Mouse (Mus musculus) frontal cortex, postnatal 10 days (tissue): ENCODE measurements around the gene Gpr12.
"Not testable (repeated sequence)": the region's sequence is repeated elsewhere in the genome, so short reads cannot be mapped to it uniquely, and the experiment has no call there.

Source experiments
- DNase-seq, 2 experiments: peaks; one replicate each; pipeline ENCODE4 v3.0.0; 2022; ENCODE audit warnings: low spot score in 2 of 2, mixed read lengths in 1 of 2

Gpr12 gene

GRCm38 (mm10) chr5:146586357-146587070 lies 1.5 kb upstream of the Gpr12 start:
- no peak for DNase-seq

DNA sequence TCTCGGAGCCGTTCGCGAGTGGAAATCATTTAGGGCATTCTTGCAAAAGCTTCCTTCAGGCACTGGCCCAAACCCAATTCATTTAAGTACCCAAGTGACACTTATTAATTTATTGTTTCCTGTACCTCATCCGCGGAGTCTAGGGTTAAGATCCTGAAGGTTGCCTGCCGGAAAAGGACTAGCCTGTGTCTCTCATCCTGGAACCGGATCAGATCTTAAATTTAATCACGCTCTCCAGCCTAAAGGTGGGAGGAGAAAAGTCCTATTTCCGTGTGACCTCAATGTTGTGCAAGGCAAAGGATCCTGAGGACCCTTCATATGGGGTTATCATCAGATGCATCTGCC lies 240 bp upstream of the Gpr12 start:
- no peak for DNase-seq

DNA sequence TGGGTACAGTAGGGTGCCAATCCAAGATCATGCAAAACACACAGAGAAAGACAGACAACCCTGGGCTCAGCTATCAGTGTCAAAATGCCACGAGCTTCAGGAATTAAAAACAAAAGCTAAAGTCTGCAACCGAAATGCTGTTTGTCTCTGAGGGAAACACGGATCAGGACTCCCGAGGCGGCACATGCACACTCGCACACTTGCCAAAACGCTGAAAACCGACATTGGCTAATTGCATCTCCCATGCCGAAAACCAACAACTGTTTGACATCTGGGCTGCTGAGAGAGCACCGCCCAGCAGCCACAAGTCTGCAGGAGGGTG lies 922 bp downstream of the Gpr12 start:
- DNase-seq = no peak

DNA sequence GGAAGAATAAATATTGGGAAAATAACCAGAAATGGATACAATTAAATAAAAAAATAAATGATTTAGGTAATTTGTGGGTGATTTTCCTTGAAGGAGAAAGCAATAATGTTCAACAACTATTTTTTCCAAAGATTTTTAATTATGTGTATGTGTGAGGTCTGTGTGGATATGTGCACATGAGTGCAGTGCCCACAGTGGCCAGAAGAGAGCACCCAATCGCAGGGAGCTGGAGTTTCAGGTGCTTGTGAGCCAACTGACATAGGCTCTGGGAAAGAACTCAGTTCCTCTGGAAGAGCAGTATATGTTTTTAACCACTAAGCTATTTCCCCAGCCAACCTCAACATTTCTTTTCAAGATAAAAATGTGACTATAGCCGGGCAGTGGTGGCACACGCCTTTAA lies 8.4 kb downstream of the Gpr12 start:
- no peak for DNase-seq

- DNase-seq = not testable (repeated sequence)
These were observed 12.3 kb downstream of the Gpr12 start for GRCm38 (mm10) chr5:146572735-146573042.

DNA sequence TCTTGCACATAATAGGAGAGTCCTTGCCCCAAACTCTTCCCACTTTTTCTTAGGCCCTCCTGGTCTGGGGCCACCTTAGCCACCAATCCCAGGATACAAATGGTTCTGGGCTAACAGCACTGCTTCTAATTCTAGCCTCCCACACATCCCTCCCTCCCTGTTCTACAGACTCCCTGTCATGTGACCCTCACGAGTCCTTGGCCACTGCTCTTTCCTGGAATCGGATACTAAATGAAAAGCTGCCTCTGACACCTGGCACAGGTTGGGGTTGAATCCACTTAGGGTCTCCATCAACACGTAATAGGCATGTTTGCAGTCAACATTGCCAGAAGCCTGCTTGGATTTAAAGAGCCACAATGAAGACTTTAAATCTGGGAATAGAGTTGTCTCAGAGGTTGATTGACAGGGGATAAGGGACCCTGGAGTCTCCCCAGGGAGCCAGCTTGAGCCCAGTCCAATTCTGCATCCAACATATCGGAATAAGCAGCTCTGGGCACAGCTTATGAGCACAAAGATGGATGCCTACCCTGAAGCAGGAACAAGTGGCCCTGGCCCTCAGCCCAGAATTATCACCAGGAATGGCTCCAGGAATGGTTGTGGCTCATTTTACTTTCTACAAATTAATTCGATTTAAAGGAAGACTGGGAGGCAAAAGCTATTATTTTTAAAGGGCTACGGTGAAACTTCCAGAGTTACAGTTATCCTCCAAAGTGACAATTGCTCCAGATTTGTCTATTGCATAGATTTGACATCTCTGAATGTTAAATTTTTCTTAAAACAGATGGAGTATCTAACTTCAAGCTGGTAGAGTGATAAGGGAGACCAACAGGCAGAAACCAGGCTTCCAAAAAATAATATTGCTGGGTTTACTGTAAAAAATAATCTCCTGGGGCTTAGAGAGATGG lies 13.0 kb downstream of the Gpr12 start:
- peak in 1 of 2 experiments; percentile 44 for DNase-seq

DNA sequence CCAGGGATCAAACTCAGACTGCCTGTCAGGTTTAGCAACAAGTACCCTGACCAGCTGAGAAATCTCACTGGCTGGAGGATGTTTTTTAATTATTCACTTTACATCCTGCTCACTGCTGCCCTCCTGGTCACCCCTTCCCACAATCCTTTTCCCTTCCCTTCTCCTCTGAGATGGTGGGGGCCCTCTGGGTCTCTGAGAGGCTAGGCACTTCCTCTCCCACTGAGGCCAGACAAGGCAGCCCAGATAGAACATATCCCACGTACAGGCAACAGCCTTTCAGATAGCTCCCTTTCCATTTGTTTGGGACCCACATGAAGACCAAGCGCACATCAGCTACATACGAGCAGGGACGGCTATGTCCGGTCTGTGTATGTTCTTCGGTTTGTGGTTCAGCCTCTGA lies 14.9 kb downstream of the Gpr12 start:
- DNase-seq = not testable (repeated sequence)

GRCm38 (mm10) chr5:146567054-146567453 lies 18.0 kb downstream of the Gpr12 start:
- DNase-seq = no peak

DNA sequence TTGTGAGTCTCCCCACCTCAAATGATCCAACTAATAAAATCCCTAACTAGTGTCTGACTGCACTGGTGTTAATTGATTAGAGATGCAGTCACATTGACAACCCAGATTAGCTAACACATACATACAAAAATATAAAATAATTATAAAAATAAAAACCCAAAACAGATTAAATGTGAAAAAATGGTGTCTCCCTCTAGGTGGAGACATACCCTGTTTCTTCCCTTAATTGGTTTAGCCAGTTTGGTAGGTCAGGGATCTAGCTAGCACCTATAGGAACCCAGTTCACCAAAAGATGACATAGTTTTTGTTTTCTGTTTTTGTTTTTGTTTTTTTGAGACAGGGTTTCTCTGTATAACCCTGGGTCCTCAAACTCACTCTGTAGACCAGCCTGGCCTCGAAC lies 20.8 kb downstream of the Gpr12 start:
- DNase-seq = no peak

DNA sequence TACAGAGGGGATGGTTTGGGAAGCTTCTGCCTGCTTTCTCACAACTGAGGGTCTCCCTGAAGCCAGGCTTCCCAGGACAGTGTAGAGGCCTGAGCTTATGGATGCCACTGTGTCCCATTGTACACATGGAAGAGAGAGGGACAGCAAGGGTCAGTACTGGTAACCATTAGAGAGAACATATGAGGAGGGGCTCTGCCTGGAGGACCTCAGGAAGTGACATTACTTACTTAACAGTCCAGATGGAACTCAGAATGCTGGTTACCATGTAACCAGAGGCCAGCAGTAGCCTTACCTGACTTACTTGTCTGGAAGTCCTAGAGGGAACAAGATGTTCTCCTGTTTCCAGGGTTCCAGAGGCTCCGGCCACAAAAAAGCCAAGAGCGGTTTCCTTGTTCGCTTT lies 29.2 kb downstream of the Gpr12 start, which contains the start of gene Gm3415:
Gene Gm3415 (plus strand): TSS at position 301 of the 400 bp plus-strand sequence.
- not testable (repeated sequence) for DNase-seq

- not testable (repeated sequence) for DNase-seq
These were observed 47.7 kb downstream of the Gpr12 start, which contains the start of gene Gm3409 for GRCm38 (mm10) chr5:146537347-146537746. TSS of gene Gm3409 (plus strand) at chr5:146537647.
